Mouse (Mus musculus) G1E-ER4 (cell line): ENCODE data around the gene Tex48. TPM values are rescaled to one million over a fixed set of nuclear protein-coding genes. Genes with fewer than 3 reads are reported as not detected.

ENCODE experiments used
- GATA1 ChIP-seq: IDR thresholded peaks from one replicate; pipeline ENCODE4 v1.8.0; 2012; ENCODE audit warnings: low read length, inconsistent platforms
- polyA plus RNA-seq: library from polyadenylated mRNA; stranded (reverse); fragments of >175 nt; gene quantifications from 2 replicates; pipeline ENCODE4 v1.2.3, GENCODE M21; 2012

Gene Tex48
- polyA plus RNA-seq = not detected in 2 replicates

GRCm38 (mm10) chr4:63622378-63622835 lies at the start of gene Tex48:
Gene Tex48, minus strand, starts transcription at chr4:63622428.
- no peak for TF ChIP-seq GATA1

DNA sequence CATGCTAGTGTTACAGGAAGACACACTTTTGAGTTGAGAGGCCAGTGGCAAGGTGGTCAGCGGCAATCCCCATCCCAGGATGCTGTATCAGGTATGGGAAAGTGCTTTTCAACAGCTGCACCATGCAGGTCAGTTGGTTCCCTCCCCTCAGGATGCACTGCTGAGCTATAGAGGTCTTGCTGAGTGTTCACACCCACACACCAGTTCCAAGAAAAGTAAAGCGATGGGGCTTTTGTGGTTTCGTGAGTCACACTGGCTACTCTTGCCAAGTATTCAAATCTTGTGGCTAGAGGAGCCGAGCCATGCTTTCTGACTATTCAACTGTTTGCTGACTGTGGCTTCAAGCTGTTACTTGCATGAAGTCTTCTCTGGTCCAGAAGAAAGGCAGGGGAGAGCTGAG lies 46.0 kb upstream of the Tex48 start:
- TF ChIP-seq GATA1 = no peak

- TF ChIP-seq GATA1 = no peak
These were observed 43.5 kb upstream of the Tex48 start for GRCm38 (mm10) chr4:63665738-63666137.

DNA sequence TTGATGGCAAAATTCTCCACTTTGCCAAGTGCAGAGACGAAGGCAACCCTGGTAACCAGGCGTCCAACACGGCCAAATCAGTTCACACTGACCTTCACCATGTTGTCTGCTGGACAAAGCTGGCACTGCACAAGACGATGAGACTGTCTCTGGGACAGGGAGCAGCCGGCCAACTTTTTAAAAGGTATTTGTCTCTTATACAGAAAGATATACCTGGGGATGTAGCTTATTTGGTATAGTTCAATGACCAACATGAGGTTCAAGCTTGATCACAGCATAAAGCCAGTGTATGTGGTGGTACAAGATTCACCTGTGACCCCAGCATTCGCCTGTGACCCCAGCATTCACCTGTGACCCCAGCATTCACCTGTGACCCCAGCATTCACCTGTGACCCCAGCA lies 41.1 kb upstream of the Tex48 start, which contains the start of gene Gm11214:
Gene Gm11214, minus strand, starts transcription at position 101 of the 400 bp plus-strand sequence.
- no peak for TF ChIP-seq GATA1

- no peak for TF ChIP-seq GATA1
These were observed 39.6 kb upstream of the Tex48 start for GRCm38 (mm10) chr4:63661857-63662256.

- TF ChIP-seq GATA1 = no peak
These were observed 39.2 kb upstream of the Tex48 start for GRCm38 (mm10) chr4:63661426-63661825.

DNA sequence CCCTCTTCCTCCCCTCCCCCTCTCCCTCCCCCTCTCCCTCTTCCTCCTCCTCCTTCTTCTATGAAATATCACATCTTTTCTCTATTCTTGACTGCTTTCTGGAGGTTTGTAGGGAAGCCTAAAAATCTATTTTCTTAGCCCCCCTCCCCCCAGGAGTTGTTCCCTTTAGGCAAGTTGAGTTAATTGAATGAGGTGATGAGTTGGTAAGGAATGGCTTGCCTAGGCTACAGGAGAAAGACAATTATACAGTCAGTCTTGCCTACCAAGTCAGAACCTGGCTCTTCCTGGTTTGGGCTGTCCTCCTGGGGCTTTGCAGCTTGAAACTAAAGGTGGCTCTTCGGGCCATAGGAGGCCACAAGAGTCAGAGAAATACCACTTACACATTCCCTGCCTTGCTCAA lies 37.5 kb upstream of the Tex48 start:
- no peak for TF ChIP-seq GATA1

GRCm38 (mm10) chr4:63659086-63659485 lies 36.9 kb upstream of the Tex48 start:
- no peak for TF ChIP-seq GATA1

DNA sequence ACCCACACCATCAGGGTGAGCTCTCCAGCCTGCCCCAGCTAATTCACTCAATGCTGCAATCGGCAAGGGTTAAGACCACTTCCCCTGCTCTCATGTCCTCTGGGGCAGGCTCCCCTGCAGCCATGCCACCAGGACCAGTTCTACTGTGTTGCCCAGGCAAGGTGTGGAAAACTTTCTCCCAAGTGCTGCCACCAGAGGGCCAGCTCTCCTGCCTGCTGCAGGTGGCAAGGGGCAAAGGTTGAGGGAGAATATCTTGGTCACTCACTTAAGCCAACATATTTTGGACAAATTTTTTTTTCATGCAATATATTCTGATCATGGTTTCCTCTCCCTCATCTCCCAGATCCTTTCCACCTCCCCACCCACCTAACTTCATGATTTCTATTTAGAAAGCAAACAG lies 32.2 kb upstream of the Tex48 start:
- TF ChIP-seq GATA1 = no peak

GRCm38 (mm10) chr4:63643956-63644726 lies 21.9 kb upstream of the Tex48 start:
- TF ChIP-seq GATA1 = no peak

- TF ChIP-seq GATA1 = no peak
These were observed 17.6 kb upstream of the Tex48 start for GRCm38 (mm10) chr4:63639842-63640241.

GRCm38 (mm10) chr4:63638603-63639002 lies 16.4 kb upstream of the Tex48 start:
- TF ChIP-seq GATA1 = no peak

DNA sequence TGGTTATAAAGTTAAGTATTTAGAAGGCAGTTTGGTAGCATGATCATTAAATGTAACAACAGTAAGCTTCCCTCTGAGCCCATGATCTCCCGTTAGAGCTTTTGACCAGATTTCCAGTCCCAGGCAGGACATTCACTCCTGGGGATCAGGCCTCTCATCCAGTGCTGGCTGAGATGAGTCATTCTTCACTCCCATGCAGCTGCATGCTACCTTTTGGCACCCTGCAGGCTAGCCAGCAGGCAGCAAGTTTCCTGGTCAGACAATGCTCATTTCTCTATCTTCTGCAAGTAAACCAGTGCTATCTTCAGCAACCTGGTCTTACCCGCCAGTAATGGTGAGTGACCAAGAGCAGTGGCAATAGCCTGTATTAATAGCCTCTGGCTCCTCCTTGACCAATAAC lies 11.0 kb upstream of the Tex48 start:
- TF ChIP-seq GATA1 = no peak

DNA sequence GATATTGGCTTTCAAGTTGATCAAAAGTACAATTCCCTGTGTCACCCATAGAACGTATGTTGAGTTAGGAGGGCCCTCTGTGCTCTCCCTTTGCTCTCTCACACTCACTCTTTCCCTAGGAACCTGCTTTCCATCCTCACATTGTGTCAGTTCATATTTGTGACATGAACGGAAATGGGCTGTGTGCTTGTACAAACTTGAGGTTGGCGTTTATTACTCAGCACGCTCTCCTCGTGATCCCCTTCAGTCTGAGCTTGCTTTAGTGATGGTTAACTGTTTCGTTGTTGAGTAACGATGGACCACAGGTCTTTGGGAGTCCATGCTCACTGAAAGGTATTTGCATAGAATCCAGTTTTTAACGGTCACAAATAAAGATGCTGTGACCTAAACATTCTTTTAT lies 4.9 kb upstream of the Tex48 start:
- TF ChIP-seq GATA1 = no peak

DNA sequence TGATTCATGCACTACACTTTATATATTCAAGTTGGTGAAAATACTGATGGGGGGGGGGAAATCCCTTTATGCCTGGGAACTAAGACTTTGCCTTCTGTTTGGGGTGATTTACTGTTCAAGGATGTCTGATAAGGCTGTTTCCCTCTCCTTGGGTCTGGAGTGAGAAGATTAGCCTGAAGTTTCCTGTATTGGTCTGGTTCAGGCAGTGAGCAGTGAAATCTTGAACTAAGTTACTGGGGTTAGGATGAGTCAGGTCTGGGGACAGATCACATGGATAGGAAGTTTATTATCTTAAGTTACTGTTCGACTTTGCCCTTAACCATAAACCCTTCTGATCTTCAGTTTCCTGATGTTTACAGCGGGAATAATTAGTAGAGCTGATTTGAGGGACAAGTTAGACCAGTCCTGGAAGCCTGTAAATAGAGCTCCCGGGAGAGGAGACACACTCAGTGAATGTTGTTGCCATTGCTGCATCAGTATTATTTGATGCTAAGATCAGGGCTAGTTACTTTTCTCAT lies 3.4 kb upstream of the Tex48 start:
- no peak for TF ChIP-seq GATA1

- no peak for TF ChIP-seq GATA1
These were observed 367 bp downstream of the Tex48 start for GRCm38 (mm10) chr4:63621861-63622260.

GRCm38 (mm10) chr4:63608391-63608790 lies 13.8 kb downstream of the Tex48 start:
- TF ChIP-seq GATA1 = no peak

DNA sequence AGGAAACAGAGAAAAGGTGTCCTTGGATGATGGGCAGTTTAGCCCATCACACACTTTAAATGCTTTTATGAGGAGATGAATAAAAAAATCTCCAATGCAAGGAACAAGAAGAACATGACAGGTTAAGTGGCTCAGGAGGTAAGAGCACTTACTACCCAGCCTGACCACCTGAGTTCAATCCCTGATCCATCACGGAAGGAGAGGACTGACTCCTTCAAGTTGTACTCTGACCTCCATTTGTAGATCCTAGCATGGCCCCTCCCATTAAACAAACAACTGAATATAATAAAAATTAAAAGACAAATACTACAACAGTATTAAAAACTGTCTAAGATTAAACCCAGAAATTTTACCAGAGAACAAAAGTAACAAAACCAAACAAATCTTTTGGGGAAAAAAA lies 16.3 kb downstream of the Tex48 start:
- TF ChIP-seq GATA1 = no peak
